Mouse (Mus musculus): ENCODE results near the gene Mecom.

Mecom gene

GRCm38 (mm10) chr3:29957365-29958236 is 590.2 kb downstream of the Mecom start:
- no peak for DNase-seq (ENCODE audit: low spot score)

DNA sequence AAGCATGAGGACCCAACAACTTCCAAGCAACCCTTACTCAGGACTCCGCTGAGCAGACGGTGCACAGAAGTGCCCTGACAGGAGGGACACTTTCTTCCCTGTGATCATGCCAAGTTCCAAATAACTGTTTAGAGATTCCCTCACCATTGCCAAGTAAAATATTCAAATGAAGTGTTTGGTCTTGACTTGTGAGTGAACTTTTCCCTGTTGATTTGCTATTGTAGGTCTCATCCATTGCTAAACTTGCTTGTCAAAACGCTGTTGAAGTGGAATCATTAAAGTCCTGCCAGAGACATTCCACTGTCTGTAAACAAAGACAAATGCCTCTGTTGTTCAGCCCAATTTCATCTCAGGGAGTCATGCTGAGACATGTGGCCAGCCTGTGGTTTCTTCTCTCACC is 594.5 kb downstream of the Mecom start:
- DNase-seq (ENCODE audit: low spot score) = no peak

- DNase-seq (ENCODE audit: low spot score) = no peak
Measured at GRCm38 (mm10) chr3:29950853-29951252, 597.0 kb downstream of the Mecom start.

- no peak for DNase-seq (ENCODE audit: low spot score)
Measured at GRCm38 (mm10) chr3:29903596-29904308, 644.1 kb downstream of the Mecom start.
